Mouse (Mus musculus) thymus, postnatal 14 days (tissue): Measurements from ENCODE around the gene Olfr1495.
"Not testable (repeated sequence)": the region's sequence is repeated elsewhere in the genome, so short reads cannot be mapped to it uniquely, and the experiment has no call there.

Experiments
- DNase-seq: peaks from one replicate; pipeline ENCODE4 v3.0.0; 2021

Gene Olfr1495

GRCm38 (mm10) chr19:13764306-13764705 lies at the start of gene Olfr1495:
Olfr1495 (plus strand) TSS chr19:13764606.
- no peak for DNase-seq

GRCm38 (mm10) chr19:13722978-13723377 lies 41.4 kb upstream of the Olfr1495 start, which contains the start of gene Olfr1493-ps1:
Olfr1493-ps1 (plus strand) TSS chr19:13723278.
- DNase-seq: no peak

GRCm38 (mm10) chr19:13739428-13739827 lies 25.0 kb upstream of the Olfr1495 start, which contains the start of gene Olfr1494:
Olfr1494 (plus strand) TSS chr19:13739728.
- no peak for DNase-seq

GRCm38 (mm10) chr19:13749366-13749765 lies 15.0 kb upstream of the Olfr1495 start:
- DNase-seq: no peak

- no peak for DNase-seq
These were observed 4.3 kb downstream of the Olfr1495 start for GRCm38 (mm10) chr19:13768565-13769276.

GRCm38 (mm10) chr19:13777578-13777977 lies 13.2 kb downstream of the Olfr1495 start, which contains the start of gene Olfr1496:
Olfr1496 (plus strand) TSS chr19:13777878.
- DNase-seq: no peak

- no peak for DNase-seq
These were observed 33.7 kb downstream of the Olfr1495 start, which contains the start of gene Olfr1497 for GRCm38 (mm10) chr19:13798102-13798501. Olfr1497 (minus strand) TSS chr19:13798202.

- DNase-seq: not testable (repeated sequence)
These were observed 41.1 kb downstream of the Olfr1495 start for GRCm38 (mm10) chr19:13805486-13805885.

GRCm38 (mm10) chr19:13812823-13813222 lies 48.4 kb downstream of the Olfr1495 start:
- no peak for DNase-seq

GRCm38 (mm10) chr19:13818827-13819226 lies 54.4 kb downstream of the Olfr1495 start:
- DNase-seq: no peak

- DNase-seq: no peak
These were observed 54.9 kb downstream of the Olfr1495 start, which contains the start of gene Olfr1499 for GRCm38 (mm10) chr19:13819347-13819746. Olfr1499 (minus strand) TSS chr19:13819447.
